Mouse (Mus musculus) left cerebral cortex, postnatal 25 days (tissue): ENCODE measurements around the gene Rngtt. TPM values are rescaled to one million over a fixed set of nuclear protein-coding genes. Genes with fewer than 3 reads are reported as not detected.

ENCODE experiments used
- DNase-seq, 2 experiments: peaks; one replicate each; pipeline ENCODE4 v3.0.0; 2022; ENCODE audit warnings: low spot score in 2 of 2, mixed read lengths in 1 of 2
- intact Hi-C: fragments of 180-260 bp; cut with DNase I; formaldehyde crosslinking; loops from one replicate; pipeline ENCODE4 v1.15.1; 2025
- microRNA-seq, 2 experiments: library from miRNA; unstranded; fragments of <30 nt; microRNA quantifications; one replicate each; pipeline ENCODE4 v1.2.0; 2022
- total RNA-seq, 2 experiments: library from RNA; stranded (reverse); gene quantifications; 2 replicates each; pipeline ENCODE4 v1.2.3; 2021

Gene Rngtt
- total RNA-seq, 2 experiments from 2014 or later = 23.2 to 27.1 TPM

- DNase-seq = no peak
- intact Hi-C loops = no loop called here
These were observed 237.3 kb downstream of the Rngtt start for GRCm38 (mm10) chr4:33547315-33547929.

GRCm38 (mm10) chr4:33549606-33550005 is 239.5 kb downstream of the Rngtt start:
- no peak for DNase-seq
- intact Hi-C loops = no loop called here

Small RNA genes lying within 50 kb of the gene (microRNA-seq; reads per million reads assigned to microRNA genes)
- 0 to 0.34 reads per million in 2 experiments for gene Mir8118

Other genes with a start within 250 kb of the Rngtt start
- under 1 TPM; 0.25 to 0.41 TPM for gene Gabrr2, start 247.3 kb upstream of the Rngtt start, total RNA-seq
- under 1 TPM; 0.14 to 0.25 TPM for gene Gabrr1, start 177.8 kb upstream of the Rngtt start, total RNA-seq
- gene Pm20d2, start 120.6 kb upstream of the Rngtt start, total RNA-seq = 1 to 10 TPM; 5.8 to 6.3 TPM
- 10 to 100 TPM; 22.1 to 24.8 TPM for gene Srsf12, start 101.3 kb upstream of the Rngtt start, total RNA-seq
- gene Pnrc1, start 20.1 kb upstream of the Rngtt start, total RNA-seq = 100 to 1,000 TPM; 130 to 145 TPM